Comparison of ENCODE assay signal across 11 mouse cellular contexts in the genomic region with DNA sequence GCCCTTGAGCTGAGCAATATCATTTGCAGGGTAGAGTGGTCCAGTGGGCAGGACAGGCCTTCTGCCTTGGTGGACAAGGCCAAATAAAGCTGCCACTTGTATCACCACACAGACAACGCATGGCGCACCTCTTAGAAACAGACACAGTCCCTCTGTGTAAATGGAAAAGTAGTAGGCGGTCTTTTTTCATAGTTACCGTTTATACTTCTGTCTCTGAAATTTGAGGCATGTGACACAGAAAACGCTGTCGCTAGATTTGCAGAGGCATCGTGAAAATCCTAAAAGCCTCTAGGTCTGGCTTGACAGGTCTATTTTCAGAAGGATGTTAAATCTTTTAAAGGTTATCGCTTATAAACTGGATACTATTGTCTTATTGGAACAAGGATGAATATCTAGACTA.
"Had no signal": no experiment of that assay in that cellular context is flagged by ENCODE, and none has a peak within 500 bp of the region (broad histone marks: within the 10 kb centered on the region; RNA-seq: fewer than 3 reads in every experiment).

No protein-coding gene starts in this region.

- DNase-seq: kidney, adult 8-10 months; kidney, postnatal 25 days; layer of hippocampus, adult 9-11 months; lung, adult 2 months; lung, postnatal 36 days; right cerebral cortex, adult 18-20 months; right cerebral cortex, postnatal 4 days; spleen, adult 18-20 months; thymus, adult 2 months; thymus, postnatal 25 days had no signal

- ATAC-seq: intestine, postnatal 0 days had no signal
